Mouse (Mus musculus): ENCODE data around the gene Hsp90ab1. TPM values are rescaled to one million over a fixed set of nuclear protein-coding genes. Genes with fewer than 3 reads are reported as not detected.

Gene Hsp90ab1
- polyA plus RNA-seq (2012; ENCODE audit: low replicate concordance) = 105 and 723 TPM in 2 replicates

DNA sequence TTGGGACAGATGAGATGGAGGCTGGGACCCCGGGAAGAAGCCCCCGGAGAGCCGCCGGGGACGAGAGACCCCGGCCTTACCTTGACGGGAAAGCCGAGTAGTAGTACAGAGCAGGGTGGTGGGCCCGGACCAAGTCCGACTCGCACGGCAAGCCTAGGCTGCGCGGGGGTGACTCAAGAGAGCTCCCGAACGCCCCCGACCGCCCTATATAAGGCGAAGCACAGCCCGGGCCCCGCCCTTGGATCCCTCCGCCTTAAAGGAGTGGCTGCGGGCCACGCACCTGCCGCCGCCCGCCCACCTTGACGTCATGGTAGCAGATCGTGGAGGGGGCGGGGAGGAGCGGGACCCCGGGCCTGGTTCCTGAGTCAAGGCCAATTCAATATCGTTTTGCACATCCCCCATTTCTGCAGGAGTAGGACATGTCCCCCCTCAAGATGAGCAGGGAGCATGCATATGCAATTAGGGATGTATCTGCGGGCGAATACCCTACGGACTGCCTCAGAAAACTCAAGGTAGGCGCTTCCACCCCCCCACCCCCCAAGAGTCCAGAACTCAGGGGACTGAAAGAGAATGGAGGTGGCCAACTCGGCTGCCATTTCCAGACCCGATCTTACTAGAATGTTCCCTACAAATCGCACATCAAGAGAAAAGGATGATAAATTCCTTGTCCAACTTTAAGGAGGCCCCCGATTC, at the start of gene Hsp90ab1:
TSS of gene Hsp90ab1 (minus strand) at position 185 of the 693 bp plus-strand sequence.

GRCm38 (mm10) chr17:45601877-45602304, 28.8 kb upstream of the Hsp90ab1 start, which contains the start of gene Mymx:
TSS of gene Mymx (minus strand) at chr17:45602102.

DNA sequence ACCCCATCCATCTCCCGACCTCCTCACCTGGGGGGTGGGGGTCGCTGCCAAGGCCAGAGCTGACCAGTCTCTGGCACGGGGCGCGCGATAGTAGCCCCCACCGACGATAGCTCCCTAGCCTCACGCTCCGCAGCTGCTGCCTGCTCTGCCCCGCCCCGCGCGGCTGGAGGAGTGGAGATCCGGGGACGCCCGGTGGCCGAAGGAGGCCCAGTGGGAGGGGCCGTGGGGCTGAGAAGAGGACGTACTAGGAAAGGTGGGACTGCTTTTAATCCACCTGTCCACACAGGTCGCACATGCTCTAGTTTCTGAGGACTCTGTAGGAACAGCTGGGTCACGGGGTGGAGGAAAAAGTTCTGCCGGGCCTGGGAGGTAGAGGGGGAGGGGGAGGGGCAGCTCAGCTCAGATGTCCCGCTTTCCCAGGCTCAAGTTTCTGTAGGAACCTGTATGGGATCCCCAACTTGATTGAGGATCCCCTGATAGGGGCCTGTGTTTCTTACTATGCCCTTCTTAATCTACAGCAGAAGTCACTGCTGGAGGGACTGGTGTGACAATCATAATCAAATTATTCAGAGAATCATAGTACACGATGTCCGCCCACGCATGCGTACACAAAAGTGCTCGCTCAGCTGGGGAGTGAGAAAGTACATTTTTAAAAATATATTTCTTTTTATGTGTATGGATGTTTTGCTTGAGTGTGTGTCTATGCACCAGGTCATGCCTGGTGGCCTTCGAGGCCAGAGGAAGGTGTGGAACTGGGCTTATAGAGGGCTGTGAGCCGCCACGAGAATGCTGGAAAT, 26.6 kb upstream of the Hsp90ab1 start, which contains the start of gene Slc29a1:
TSS of gene Slc29a1 (minus strand) at position 161 of the 797 bp plus-strand sequence.

GRCm38 (mm10) chr17:45563655-45564530, 9.2 kb downstream of the Hsp90ab1 start, which contains the start of gene Slc35b2:
TSS of gene Slc35b2 (plus strand) at chr17:45563874.

GRCm38 (mm10) chr17:45555452-45556106, 17.5 kb downstream of the Hsp90ab1 start, which contains the start of gene Nfkbie:
TSS of gene Nfkbie (plus strand) at chr17:45555703.

GRCm38 (mm10) chr17:45549617-45550181, 23.4 kb downstream of the Hsp90ab1 start, which contains the start of gene Tmem151b:
TSS of gene Tmem151b (minus strand) at chr17:45549677.

GRCm38 (mm10) chr17:45523263-45523662, 49.8 kb downstream of the Hsp90ab1 start, which contains the start of gene Tcte1:
TSS of gene Tcte1 (plus strand) at chr17:45523434.

Other genes starting within 250 kb of the Hsp90ab1 start
- 2.4 and 4.9 TPM in 2 replicates for gene Cdc5l, start 139.5 kb downstream of the Hsp90ab1 start, polyA plus RNA-seq (2012; ENCODE audit: low replicate concordance)
- gene Spats1, start 97.9 kb downstream of the Hsp90ab1 start, polyA plus RNA-seq (2012; ENCODE audit: low replicate concordance) = not detected in 2 replicates
- 28.0 and 38.6 TPM in 2 replicates for gene Aars2, start 66.4 kb downstream of the Hsp90ab1 start, polyA plus RNA-seq (2012; ENCODE audit: low replicate concordance)
- gene Tcte1, start 49.8 kb downstream of the Hsp90ab1 start, polyA plus RNA-seq (2012; ENCODE audit: low replicate concordance) = not detected in 2 replicates
- gene Tmem151b, start 23.6 kb downstream of the Hsp90ab1 start, polyA plus RNA-seq (2012; ENCODE audit: low replicate concordance) = 0.25 and 0.41 TPM in 2 replicates
- gene Nfkbie, start 17.6 kb downstream of the Hsp90ab1 start, polyA plus RNA-seq (2012; ENCODE audit: low replicate concordance) = 18.6 and 19.9 TPM in 2 replicates
- 20.6 and 32.4 TPM in 2 replicates for gene Slc35b2, start 9.4 kb downstream of the Hsp90ab1 start, polyA plus RNA-seq (2012; ENCODE audit: low replicate concordance)
- 95.2 and 797 TPM in 2 replicates for gene Slc29a1, start 26.3 kb upstream of the Hsp90ab1 start, polyA plus RNA-seq (2012; ENCODE audit: low replicate concordance)
- gene Mymx, start 28.8 kb upstream of the Hsp90ab1 start, polyA plus RNA-seq (2012; ENCODE audit: low replicate concordance) = not detected in 2 replicates
- 0.09 TPM in 1 of 2 replicates, not detected in the other for gene Capn11, start 86.1 kb upstream of the Hsp90ab1 start, polyA plus RNA-seq (2012; ENCODE audit: low replicate concordance)
- 84.6 and 199 TPM in 2 replicates for gene Mrpl14, start 113.1 kb upstream of the Hsp90ab1 start, polyA plus RNA-seq (2012; ENCODE audit: low replicate concordance)
- gene Tmem63b, start 113.6 kb upstream of the Hsp90ab1 start, polyA plus RNA-seq (2012; ENCODE audit: low replicate concordance) = 14.6 and 19.7 TPM in 2 replicates
- gene 1600014C23Rik, start 160.6 kb upstream of the Hsp90ab1 start, polyA plus RNA-seq (2012; ENCODE audit: low replicate concordance) = not detected in 2 replicates

Data from leukemia stem cell, adult 10-12 weeks (primary cell).